Mouse (Mus musculus): ENCODE measurements around the gene Pitpnm3.

- no peak for TF ChIP-seq POLR2A (IDR thresholded peaks at IDR 0.05; ENCODE audit: borderline replicate concordance, insufficient read depth, low read length)
- TF ChIP-seq CTCF (IDR thresholded peaks at IDR 0.05; ENCODE audit: borderline replicate concordance, insufficient read depth, low read depth, low read length) = no peak
These were observed 118.9 kb downstream of the Pitpnm3 start for GRCm38 (mm10) chr11:72016518-72017252.

Measured in cerebellum, adult 2 months (tissue).